Mouse (Mus musculus) adipocyte (in vitro differentiated cells): ENCODE results near the gene Mafk.

ENCODE experiments used
- DNase-seq: peaks from one replicate; pipeline ENCODE4 v3.0.0-alpha.2; 2016; ENCODE audit warnings: low spot score

Mafk gene

GRCm38 (mm10) chr5:139796900-139797299 lies 5.6 kb downstream of the Mafk start:
- peak; percentile 89 for DNase-seq

GRCm38 (mm10) chr5:139797473-139798167 lies 6.3 kb downstream of the Mafk start:
- DNase-seq = peak; percentile 54

- no peak for DNase-seq
These were observed 7.0 kb downstream of the Mafk start for GRCm38 (mm10) chr5:139798168-139798900.

- no peak for DNase-seq
These were observed 7.7 kb downstream of the Mafk start for GRCm38 (mm10) chr5:139799041-139799440.

- no peak for DNase-seq
These were observed 8.7 kb downstream of the Mafk start for GRCm38 (mm10) chr5:139799801-139800590.

GRCm38 (mm10) chr5:139801231-139801630 lies 9.9 kb downstream of the Mafk start:
- no peak for DNase-seq

GRCm38 (mm10) chr5:139801880-139802279 lies 10.6 kb downstream of the Mafk start:
- no peak for DNase-seq

GRCm38 (mm10) chr5:139803165-139803564 lies 11.9 kb downstream of the Mafk start:
- no peak for DNase-seq

GRCm38 (mm10) chr5:139803601-139804102 lies 12.3 kb downstream of the Mafk start:
- DNase-seq = no peak

GRCm38 (mm10) chr5:139804107-139804551 lies 12.8 kb downstream of the Mafk start:
- DNase-seq = no peak

- no peak for DNase-seq
These were observed 13.3 kb downstream of the Mafk start for GRCm38 (mm10) chr5:139804573-139805111.

GRCm38 (mm10) chr5:139805924-139806323 lies 14.6 kb downstream of the Mafk start:
- DNase-seq = no peak

- no peak for DNase-seq
These were observed 18.1 kb downstream of the Mafk start for GRCm38 (mm10) chr5:139809397-139809796.

- no peak for DNase-seq
These were observed 20.5 kb downstream of the Mafk start for GRCm38 (mm10) chr5:139811677-139812397.

- no peak for DNase-seq
These were observed 21.2 kb downstream of the Mafk start for GRCm38 (mm10) chr5:139812398-139813125.

GRCm38 (mm10) chr5:139813126-139813490 lies 21.8 kb downstream of the Mafk start:
- no peak for DNase-seq

- no peak for DNase-seq
These were observed 22.7 kb downstream of the Mafk start for GRCm38 (mm10) chr5:139813963-139814381.

- DNase-seq = peak; percentile 33
These were observed 24.7 kb downstream of the Mafk start for GRCm38 (mm10) chr5:139815964-139816363.

GRCm38 (mm10) chr5:139816445-139816844 lies 25.1 kb downstream of the Mafk start:
- DNase-seq = no peak

GRCm38 (mm10) chr5:139817292-139817691 lies 26.0 kb downstream of the Mafk start:
- no peak for DNase-seq

- no peak for DNase-seq
These were observed 26.7 kb downstream of the Mafk start for GRCm38 (mm10) chr5:139818056-139818455.
